In genomic region chr1:160247473-160247872, GRCm38 (mm10) we compare ENCODE assay signal across 17 mouse cellular contexts. TPM values are rescaled to one million over a fixed set of nuclear protein-coding genes. Genes with fewer than 3 reads are reported as not detected.
DNase-seq lines count a peak whose midpoint lies in the region; ATAC-seq and TF ChIP-seq lines count a peak whose summit lies in the region.
"Had no signal": no experiment of that assay in that cellular context is flagged by ENCODE, and none has a peak within 500 bp of the region (broad histone marks: within the 10 kb centered on the region; RNA-seq: fewer than 3 reads in every experiment).

No protein-coding gene starts in this region.

- ATAC-seq in heart, postnatal 0 days (ENCODE audit: insufficient read depth, low read depth) = no peak
- no peak for ATAC-seq in midbrain, embryonic 16.5 days
- ATAC-seq in erythroblast, adult 5-6 weeks (replicated peaks; ENCODE audit: low FRiP score, poor library complexity, severe bottlenecking) = no peak

- H3K9ac ChIP-seq in heart, postnatal 0 days (replicated peaks; ENCODE audit: low read depth, low read length) = no peak overlapping the region
- no peak overlapping the region for H3K9ac ChIP-seq in midbrain, embryonic 16.5 days (ENCODE audit: low read depth, low read length)
- H3K9ac ChIP-seq: limb, embryonic 15.5 days; lung, embryonic 14.5 days; neural tube, embryonic 13.5 days had no signal

- no peaks in the 10 kb centered on the region for H3K27me3 ChIP-seq in heart, postnatal 0 days (ENCODE audit: control insufficient read depth, insufficient read depth, low read length)
- no peaks in the 10 kb centered on the region for H3K27me3 ChIP-seq in spleen, adult 2 months (ENCODE audit: control insufficient read depth, insufficient read depth, low read length)
- H3K27me3 ChIP-seq in midbrain, embryonic 16.5 days (ENCODE audit: control insufficient read depth, insufficient read depth, low read depth, low read length) = no peaks in the 10 kb centered on the region
- H3K27me3 ChIP-seq: limb, embryonic 15.5 days; megakaryocyte, embryonic 14.5 days; neural tube, embryonic 13.5 days had no signal

- no peak for TF ChIP-seq POLR2A in spleen, adult 2 months (IDR thresholded peaks at IDR 0.05; ENCODE audit: low read depth, low read length)

- WGBS in heart, postnatal 0 days = 87% methylated on average over 9 of the region's 9 CpGs
- WGBS in spleen, adult 2 months = 32% methylated on average over 9 of the region's 9 CpGs
- WGBS in midbrain, embryonic 16.5 days = 83% methylated on average over 9 of the region's 9 CpGs

- DNase-seq in heart, postnatal 0 days (ENCODE audit: low spot score) = no peak
- no peak for DNase-seq in heart, postnatal 4 days
- peak; percentile 61 for DNase-seq in T-cell, adult 2 months (ENCODE audit: low spot score)
- DNase-seq in spleen, adult 2 months (ENCODE audit: low read depth in 1 of 2, low spot score in 2 of 2) = peak in 1 of 2 experiments; percentile 66
- DNase-seq in thymus, postnatal 14 days = peak; percentile 66
- no peak for DNase-seq in kidney, postnatal 4 days
- DNase-seq: cerebellum, adult 11 months; cerebellum, postnatal 25 days; heart, postnatal 36 days had no signal

- no peaks in the 10 kb centered on the region for H3K9me3 ChIP-seq in heart, postnatal 0 days (replicated peaks; ENCODE audit: control insufficient read depth, low read length)
- no peaks in the 10 kb centered on the region for H3K9me3 ChIP-seq in midbrain, embryonic 16.5 days (replicated peaks; ENCODE audit: control insufficient read depth, low read length, poor library complexity, severe bottlenecking)
- H3K9me3 ChIP-seq: embryonic facial prominence, embryonic 10.5 days; heart, embryonic 10.5 days; limb, embryonic 15.5 days; megakaryocyte, embryonic 14.5 days; neural tube, embryonic 13.5 days had no signal

- no peak overlapping the region for H3K4me3 ChIP-seq in heart, postnatal 0 days (ENCODE audit: low read depth, low read length)
- peak overlapping the region; percentile 62 for H3K4me3 ChIP-seq in spleen, adult 2 months (ENCODE audit: extremely low read depth, insufficient read depth, insufficient read length)
- H3K4me3 ChIP-seq in midbrain, embryonic 16.5 days (ENCODE audit: low read depth, low read length) = no peak overlapping the region
- H3K4me3 ChIP-seq: embryonic facial prominence, embryonic 10.5 days; heart, embryonic 10.5 days; limb, embryonic 15.5 days; megakaryocyte, embryonic 14.5 days; neural tube, embryonic 13.5 days had no signal

- 0 out of 2 replicates have a peak overlapping the region, but pooled peaks have one; percentile 20 for H3K27ac ChIP-seq in heart, postnatal 0 days (ENCODE audit: low read depth)
- peak overlapping the region; percentile 94 for H3K27ac ChIP-seq in spleen, adult 2 months (ENCODE audit: insufficient read depth, low read length)
- no peak overlapping the region for H3K27ac ChIP-seq in midbrain, embryonic 16.5 days (ENCODE audit: low read length)
- H3K27ac ChIP-seq: embryonic facial prominence, embryonic 10.5 days; heart, embryonic 10.5 days; limb, embryonic 15.5 days; neural tube, embryonic 13.5 days had no signal

- H3K36me3 ChIP-seq in heart, postnatal 0 days (replicated peaks; ENCODE audit: control insufficient read depth, insufficient read depth, low read length) = no peaks in the 10 kb centered on the region
- H3K36me3 ChIP-seq in spleen, adult 2 months (ENCODE audit: control insufficient read depth, insufficient read depth, low read length) = peaks cover 2% of the 10 kb centered on the region; the same call in 1 of the 2 replicates
- H3K36me3 ChIP-seq in midbrain, embryonic 16.5 days (ENCODE audit: control insufficient read depth, insufficient read depth, low read length) = no peaks in the 10 kb centered on the region
- H3K36me3 ChIP-seq: embryonic facial prominence, embryonic 10.5 days; heart, embryonic 10.5 days; limb, embryonic 15.5 days; neural tube, embryonic 13.5 days had no signal

- H3K4me1 ChIP-seq in heart, postnatal 0 days (ENCODE audit: control insufficient read depth, insufficient read depth) = 0 out of 2 replicates have a peak, but pooled peaks cover 7% of the 10 kb centered on the region
- H3K4me1 ChIP-seq in spleen, adult 2 months (ENCODE audit: control insufficient read depth, insufficient read depth, insufficient read length) = peaks cover 9% of the 10 kb centered on the region
- no peaks in the 10 kb centered on the region for H3K4me1 ChIP-seq in midbrain, embryonic 16.5 days (ENCODE audit: control insufficient read depth, insufficient read depth, low read length)
- H3K4me1 ChIP-seq: neural tube, embryonic 13.5 days had no signal

- no peak for TF ChIP-seq CTCF in heart, postnatal 0 days (IDR thresholded peaks at IDR 0.05; ENCODE audit: low read depth)
- no peak for TF ChIP-seq CTCF in spleen, adult 2 months (IDR thresholded peaks at IDR 0.05; ENCODE audit: extremely low read depth, insufficient read depth, insufficient read length, insufficient replicate concordance)

- no peak overlapping the region for H3K4me2 ChIP-seq in heart, postnatal 0 days (ENCODE audit: low read depth, low read length)
- no peak overlapping the region for H3K4me2 ChIP-seq in midbrain, embryonic 16.5 days (ENCODE audit: low read length)
- H3K4me2 ChIP-seq: limb, embryonic 15.5 days; lung, embryonic 14.5 days; neural tube, embryonic 13.5 days had no signal

- no peak for TF ChIP-seq EP300 in heart, postnatal 0 days (IDR thresholded peaks at IDR 0.05; ENCODE audit: low read depth)

RNA-seq across cellular contexts. Expression of gene Cacybp, which starts 34.8 kb away (rescaled TPM):
- total RNA-seq in heart, postnatal 0 days (2014; rRNA removed; ENCODE audit: low replicate concordance) = 33.7 and 38.2 TPM in 2 replicates
- polyA plus RNA-seq in heart, postnatal 0 days (2015; fragmentation: Nextera tagmentation; extraction: Ambion mirVana) = 124 and 131 TPM in 2 replicates
- 10 to 100 TPM; 73.8 to 75.4 TPM for total RNA-seq in heart, postnatal 4 days (2021)
- polyA plus RNA-seq in spleen, adult 2 months (2012; rRNA removed) = 6.0 TPM in 2 replicates
- polyA plus RNA-seq in midbrain, embryonic 16.5 days (2015; fragmentation: Nextera tagmentation; extraction: Ambion mirVana) = 279 and 287 TPM in 2 replicates
- total RNA-seq in erythroblast, adult 5-6 weeks (2015; ENCODE audit: low replicate concordance) = 48.9 and 88.4 TPM in 2 replicates
- 38.1 and 40.6 TPM in 2 replicates for total RNA-seq in erythroblast, adult 5-6 weeks (2017; ENCODE audit: low replicate concordance)

RNA-seq across cellular contexts. Expression of gene Mrps14, which starts 52.5 kb away (rescaled TPM):
- total RNA-seq in heart, postnatal 0 days (2014; rRNA removed; ENCODE audit: low replicate concordance) = 19.3 and 28.1 TPM in 2 replicates
- polyA plus RNA-seq in heart, postnatal 0 days (2015; fragmentation: Nextera tagmentation; extraction: Ambion mirVana) = 221 and 235 TPM in 2 replicates
- total RNA-seq in heart, postnatal 4 days (2021) = 10 to 100 TPM; 84.0 to 85.2 TPM
- 9.9 and 13.0 TPM in 2 replicates for polyA plus RNA-seq in spleen, adult 2 months (2012; rRNA removed)
- polyA plus RNA-seq in midbrain, embryonic 16.5 days (2015; fragmentation: Nextera tagmentation; extraction: Ambion mirVana) = 124 and 128 TPM in 2 replicates
- total RNA-seq in erythroblast, adult 5-6 weeks (2015; ENCODE audit: low replicate concordance) = 20.8 and 47.6 TPM in 2 replicates
- 18.1 and 23.9 TPM in 2 replicates for total RNA-seq in erythroblast, adult 5-6 weeks (2017; ENCODE audit: low replicate concordance)

Comparison
In these comparisons a context has a peak if more than half of its experiments do, and no peak if none do; other contexts are left out.
1. DNase-seq: peak in T-cell, adult 2 months (single experiment) and thymus, postnatal 14 days (single experiment); none in heart, postnatal 0 days (single experiment), heart, postnatal 4 days (single experiment) and kidney, postnatal 4 days (0 of 2).